Mouse (Mus musculus): Measurements from ENCODE around the gene Gm4969.
A peak's percentile ranks its signal among the peaks of the same experiment; 100 is the strongest.

- peak; percentile 76 for TF ChIP-seq CTCF (IDR thresholded peaks at IDR 0.05; ENCODE audit: extremely low read depth, insufficient read depth, low read length)
- TF ChIP-seq POLR2A (IDR thresholded peaks at IDR 0.05; ENCODE audit: extremely low read depth, insufficient read depth, low read length), result no peak
These were observed 49.5 kb downstream of the Gm4969 start for GRCm38 (mm10) chr7:19068707-19069106.

Data from cortical plate, adult 2 months (tissue).